Mouse (Mus musculus): ENCODE results near the gene Tnxb.

Gene Tnxb

DNA sequence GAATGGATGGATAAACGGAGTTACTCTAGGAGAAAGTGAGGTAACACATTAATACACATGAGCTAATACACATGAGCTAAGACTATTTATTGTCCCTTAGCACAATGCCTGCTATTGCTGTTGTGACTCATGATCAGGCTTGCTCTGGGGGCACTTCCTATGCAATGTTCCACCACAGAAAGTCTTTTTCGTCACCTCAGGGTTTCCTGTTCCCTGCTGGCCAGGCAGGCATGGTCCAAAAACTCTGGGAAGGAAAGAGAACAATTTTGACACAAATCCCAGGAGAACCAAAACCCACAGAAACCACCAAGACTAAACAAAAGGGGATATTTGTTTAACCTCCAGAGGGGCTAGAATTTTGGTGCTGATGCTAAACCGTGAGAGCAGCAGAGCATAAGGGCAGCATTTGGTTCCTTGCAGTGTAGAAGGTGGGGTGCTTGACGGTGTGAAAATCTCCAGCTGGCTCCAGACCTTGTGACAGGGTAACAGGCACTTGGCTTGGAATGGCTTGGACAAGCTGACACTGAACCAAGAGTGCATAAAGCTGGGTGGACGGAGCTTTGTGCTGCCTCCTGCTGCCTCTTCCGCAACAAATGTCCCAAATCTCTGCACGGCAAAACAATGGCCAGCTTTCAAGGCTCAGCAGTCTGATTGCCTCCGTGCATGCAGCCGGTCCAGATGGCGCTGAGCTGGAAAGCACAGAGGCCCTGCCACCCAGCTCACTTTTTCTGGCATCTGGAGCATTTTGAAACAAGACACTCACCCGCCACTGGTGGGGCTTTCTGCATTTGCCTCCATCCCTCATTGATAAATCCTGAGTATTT is 29.3 kb upstream of the Tnxb start:
- in situ Hi-C loops (cut with MboI, MseI) = loop anchor here (25.0 kb wide), 1 partner anchor 471 kb away; the partner anchor contains the start of genes Csnk2b, Gpank1, Ly6g5b and Ly6g5c

DNA sequence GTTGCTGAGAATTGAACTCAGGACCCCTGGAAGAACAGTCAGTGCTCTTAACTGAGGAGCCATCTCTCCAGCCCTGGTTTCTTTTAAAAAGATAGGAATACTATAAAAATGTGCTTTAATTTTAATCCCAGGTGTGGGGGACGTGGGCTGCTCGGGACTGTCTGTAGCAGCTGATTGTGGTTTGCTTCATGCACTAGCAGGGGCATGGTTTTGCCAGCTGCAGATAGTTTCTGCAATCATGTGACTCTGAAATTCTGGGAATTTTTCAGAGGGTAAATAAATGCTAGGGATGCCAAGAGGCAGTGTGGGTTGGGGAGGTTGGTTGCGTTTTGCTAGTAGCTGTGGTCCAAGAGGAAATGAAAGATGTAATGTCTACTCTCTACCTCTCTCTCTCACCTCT is 28.4 kb upstream of the Tnxb start:
- in situ Hi-C loops (cut with MboI, MseI) = loop anchor here (25.0 kb wide), 1 partner anchor 470 kb away; the partner anchor contains the start of genes Csnk2b, Gpank1, Ly6g5b and Ly6g5c

DNA sequence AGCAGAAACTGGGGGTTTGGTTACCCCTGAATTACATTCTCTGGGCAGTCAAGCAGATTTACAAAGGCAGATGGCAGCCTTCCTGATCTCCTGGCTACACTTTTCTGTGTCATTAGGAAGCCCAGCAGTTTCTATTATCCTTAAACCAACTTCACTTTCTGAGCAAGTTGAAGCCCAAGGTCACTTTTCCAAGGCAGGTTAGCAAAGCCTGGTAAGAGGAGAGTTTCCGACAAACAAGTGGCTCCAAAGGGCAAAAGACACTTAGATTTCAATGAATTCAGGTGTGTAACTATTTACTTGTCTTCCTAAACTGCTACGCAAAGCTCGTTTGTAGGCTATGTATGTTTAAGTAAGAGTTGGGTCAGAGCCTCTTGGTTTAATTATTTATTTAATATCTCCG is 27.0 kb upstream of the Tnxb start:
- in situ Hi-C loops (cut with MboI, MseI) = loop anchor here (25.0 kb wide), 1 partner anchor 469 kb away; the partner anchor contains the start of genes Csnk2b, Gpank1, Ly6g5b and Ly6g5c

DNA sequence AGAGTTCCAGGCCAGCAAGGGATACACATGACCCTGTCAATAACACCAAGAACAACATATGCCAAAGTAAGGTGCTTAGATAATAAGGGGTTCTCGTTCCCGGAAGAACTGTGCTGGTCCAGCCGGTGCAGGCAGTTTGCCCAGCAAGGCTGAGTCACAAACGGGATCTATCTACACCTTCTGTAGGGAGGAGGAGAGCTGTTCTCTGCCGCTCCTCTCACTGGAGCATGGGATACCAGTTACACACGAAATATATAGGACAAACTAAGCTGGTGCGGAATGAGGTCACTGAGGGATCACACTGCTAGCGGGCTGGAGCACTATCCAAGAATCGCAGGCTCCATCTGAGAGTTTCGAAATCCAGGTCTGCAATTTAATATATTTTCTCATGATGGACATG is 26.4 kb upstream of the Tnxb start:
- in situ Hi-C loops (cut with MboI, MseI) = loop anchor here (25.0 kb wide), 1 partner anchor 468 kb away; the partner anchor contains the start of genes Csnk2b, Gpank1, Ly6g5b and Ly6g5c

DNA sequence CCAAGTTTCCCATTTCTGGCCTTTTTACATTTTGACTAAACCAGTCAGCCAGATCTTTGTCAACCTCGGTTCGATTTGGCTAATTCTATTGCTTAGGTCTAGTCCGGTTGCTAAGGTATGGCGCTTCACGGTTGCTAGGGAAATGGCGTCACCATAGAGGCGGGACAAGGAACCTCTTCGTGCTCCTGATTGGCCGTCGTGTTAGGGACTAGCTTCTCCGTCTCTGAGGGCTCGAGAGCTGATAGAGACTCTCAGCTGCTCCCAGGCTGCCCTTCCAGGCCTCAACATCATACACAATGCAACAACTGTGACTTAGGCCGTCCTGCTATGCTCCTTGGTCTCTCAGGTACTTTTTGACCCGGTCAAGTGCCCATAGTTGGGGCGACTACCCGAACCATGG is 25.7 kb upstream of the Tnxb start, which contains the start of gene Fkbpl:
Fkbpl (plus strand) TSS at position 157 of the 400 bp plus-strand sequence.
- in situ Hi-C loops (cut with MboI, MseI) = loop anchor here (25.0 kb wide), 1 partner anchor 468 kb away; the partner anchor contains the start of genes Csnk2b, Gpank1, Ly6g5b and Ly6g5c

DNA sequence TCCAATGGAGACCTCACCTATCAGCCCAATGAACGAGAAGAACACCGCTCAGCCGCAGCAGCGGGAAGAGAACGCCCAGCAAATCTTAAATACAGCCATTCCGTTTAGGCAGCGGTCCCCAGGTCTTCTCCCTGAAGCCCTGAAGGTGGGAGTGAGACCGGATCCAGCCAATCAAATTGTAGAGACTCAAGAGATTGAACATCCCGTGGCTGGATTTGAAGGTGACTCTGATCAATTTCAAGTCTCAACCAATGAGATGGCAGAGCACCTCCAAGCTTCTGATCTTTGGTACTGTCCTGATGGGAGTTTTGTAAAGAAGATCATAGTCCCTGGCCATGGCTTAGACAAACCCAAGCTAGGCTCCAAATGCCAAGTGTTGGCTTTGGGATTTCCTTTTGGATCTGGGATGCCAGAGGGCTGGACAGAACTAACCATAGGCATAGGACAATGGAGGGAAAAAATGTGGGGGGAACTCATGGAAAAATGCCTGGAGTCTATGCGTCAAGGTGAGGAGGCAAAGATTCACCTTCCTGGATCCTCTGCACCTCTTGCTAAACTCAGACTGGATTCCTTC is 25.0 kb upstream of the Tnxb start:
- in situ Hi-C loops (cut with MboI, MseI) = loop anchor here (25.0 kb wide), 1 partner anchor 467 kb away; the partner anchor contains the start of genes Csnk2b, Gpank1, Ly6g5b and Ly6g5c

DNA sequence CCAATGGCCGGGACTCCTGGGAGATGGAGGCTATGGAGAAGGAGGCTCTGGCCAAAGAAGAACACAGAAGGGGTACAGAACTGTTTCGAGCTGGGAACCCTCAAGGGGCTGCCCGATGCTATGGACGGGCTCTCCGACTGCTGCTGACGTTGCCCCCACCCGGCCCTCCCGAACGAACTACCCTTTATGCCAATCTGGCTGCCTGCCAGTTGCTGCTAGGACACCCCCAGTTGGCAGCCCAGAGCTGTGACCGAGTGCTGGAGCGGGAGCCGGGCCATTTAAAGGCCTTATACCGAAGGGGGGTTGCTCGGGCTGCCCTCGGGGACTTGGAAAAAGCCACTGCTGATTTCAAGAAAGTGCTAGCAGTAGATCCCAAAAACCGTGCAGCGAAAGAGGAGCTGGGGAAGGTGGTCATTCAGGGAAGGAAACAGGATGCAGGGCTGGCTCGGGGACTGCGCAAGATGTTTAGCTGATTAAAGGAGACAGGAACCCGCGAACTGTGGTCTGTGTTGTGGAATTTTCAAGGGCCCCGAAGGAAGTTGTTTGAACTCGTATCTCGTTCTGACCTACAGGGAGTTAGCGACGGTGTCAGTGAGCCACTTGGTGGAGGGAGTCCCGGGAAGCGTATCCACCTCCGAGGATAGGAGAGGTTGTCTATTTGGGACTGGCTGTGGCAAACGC is 24.4 kb upstream of the Tnxb start:
- in situ Hi-C loops (cut with MboI, MseI) = loop anchor here (25.0 kb wide), 1 partner anchor 466 kb away; the partner anchor contains the start of genes Csnk2b, Gpank1, Ly6g5b and Ly6g5c

DNA sequence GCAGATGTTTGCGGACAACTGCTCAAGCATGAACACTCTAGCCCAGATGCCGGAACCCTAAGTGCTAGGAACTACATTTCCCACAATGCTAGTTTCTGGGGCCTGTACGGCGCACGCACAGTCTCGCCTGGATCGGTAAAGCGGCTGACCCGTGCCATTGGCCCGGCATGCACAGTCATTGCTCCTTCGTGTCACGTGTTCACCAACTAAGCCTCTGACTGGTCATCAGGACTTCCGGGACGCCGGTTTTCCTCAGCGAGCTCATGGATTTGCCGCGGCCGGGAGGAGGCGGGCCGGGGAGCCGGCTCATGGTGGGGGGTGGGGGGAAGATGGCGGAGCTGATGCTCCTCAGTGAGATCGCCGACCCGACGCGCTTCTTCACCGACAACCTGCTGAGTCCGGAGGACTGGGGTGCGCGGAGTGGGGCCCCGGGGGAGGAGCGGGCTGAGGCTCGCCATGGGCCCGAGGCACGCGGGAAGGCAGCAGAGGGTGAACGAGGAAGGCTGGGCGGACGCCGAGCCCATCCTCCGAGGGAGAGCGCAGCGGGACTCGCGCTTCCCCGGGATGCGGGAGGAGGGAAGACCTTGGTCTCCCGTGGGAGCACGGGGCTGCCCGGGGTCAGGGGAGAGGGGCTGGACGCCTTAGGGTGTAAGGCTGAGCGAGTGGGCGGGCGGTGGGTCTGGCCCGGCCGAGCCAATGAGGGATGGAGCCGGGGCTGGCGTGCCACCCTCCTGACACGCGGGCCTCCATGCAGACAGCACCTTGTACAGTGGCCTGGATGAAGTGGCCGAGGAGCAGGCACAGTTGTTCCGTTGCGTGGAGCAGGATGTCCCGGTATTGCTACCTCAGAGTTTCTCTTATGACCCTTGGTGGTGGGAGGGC is 23.2 kb upstream of the Tnxb start, which contains the start of gene Atf6b:
Atf6b (plus strand) TSS at position 241 of the 882 bp plus-strand sequence.
- in situ Hi-C loops (cut with MboI, MseI) = loop anchor here (25.0 kb wide), 1 partner anchor 465 kb away; the partner anchor contains the start of genes Csnk2b, Gpank1, Ly6g5b and Ly6g5c

DNA sequence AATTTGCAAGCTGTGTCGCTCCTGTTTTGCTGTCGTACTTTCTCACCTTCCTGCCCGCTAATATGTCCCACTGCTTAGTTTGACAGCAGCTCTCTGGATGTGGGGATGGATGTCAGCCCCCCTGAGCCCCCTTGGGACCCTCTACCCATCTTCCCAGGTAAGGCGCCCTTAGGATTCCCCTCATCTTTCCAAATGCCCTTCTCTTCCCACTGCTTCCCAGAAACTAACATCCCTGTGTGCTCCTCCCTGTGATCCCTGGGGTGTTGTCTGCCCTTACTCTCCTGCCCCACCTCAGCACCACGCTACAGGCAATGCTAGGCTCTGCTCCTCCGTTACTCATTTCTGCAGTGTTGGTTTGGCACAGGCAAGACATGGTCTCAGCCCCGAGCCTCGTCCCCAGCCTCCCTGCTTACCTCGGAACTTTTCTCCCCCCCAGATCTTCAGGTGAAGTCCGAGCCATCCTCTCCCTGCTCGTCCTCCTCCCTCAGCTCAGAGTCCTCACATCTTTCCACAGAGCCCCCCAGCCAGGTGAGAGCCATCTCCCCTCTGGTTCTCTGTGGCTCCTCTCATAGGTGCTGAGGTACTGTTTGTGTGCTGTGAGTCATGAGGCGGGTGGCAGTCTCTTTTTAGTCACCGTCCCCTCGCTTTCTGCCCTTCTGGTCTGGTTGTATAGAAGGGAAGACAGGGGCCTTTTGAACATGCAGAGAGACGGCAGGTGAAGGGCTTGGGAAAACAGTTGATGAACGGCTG is 22.0 kb upstream of the Tnxb start:
- in situ Hi-C loops (cut with MboI, MseI) = loop anchor here (25.0 kb wide), 1 partner anchor 464 kb away; the partner anchor contains the start of genes Csnk2b, Gpank1, Ly6g5b and Ly6g5c

DNA sequence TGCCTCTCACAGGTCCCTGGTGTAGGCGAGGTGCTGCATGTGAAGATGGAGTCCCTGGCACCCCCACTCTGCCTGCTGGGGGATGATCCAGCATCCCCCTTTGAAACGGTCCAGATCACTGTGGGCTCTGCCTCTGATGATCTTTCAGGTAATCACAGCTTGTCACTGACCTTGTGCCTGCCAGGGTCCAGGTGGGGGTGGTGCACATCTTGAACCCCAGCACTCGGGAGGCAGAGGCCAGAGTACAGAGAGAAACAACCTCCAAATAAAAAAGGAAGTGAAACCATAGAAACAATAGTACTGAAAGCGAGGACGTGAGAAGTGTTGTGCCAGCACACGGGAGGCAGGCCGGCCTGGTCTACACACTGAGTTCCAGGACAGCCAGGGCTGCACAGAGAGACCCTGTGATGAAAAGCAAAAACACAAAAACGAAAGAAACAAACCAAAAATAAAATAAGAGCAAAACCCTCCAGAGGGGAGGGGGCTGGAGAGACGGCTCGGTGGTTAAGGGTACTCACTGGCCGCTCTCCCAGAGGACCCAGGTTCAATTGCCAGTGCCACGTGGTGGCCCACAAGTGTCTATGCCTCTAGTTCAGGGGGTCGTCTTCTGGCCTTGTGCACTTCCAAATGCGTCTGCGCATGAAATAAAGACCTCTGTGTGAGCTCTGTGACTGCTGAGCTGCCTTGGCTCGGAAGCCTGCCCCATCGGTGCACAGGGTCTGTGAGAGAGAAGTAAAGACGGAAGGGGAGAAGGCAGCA is 21.1 kb upstream of the Tnxb start:
- in situ Hi-C loops (cut with MboI, MseI) = loop anchor here (25.0 kb wide), 1 partner anchor 463 kb away; the partner anchor contains the start of genes Csnk2b, Gpank1, Ly6g5b and Ly6g5c

DNA sequence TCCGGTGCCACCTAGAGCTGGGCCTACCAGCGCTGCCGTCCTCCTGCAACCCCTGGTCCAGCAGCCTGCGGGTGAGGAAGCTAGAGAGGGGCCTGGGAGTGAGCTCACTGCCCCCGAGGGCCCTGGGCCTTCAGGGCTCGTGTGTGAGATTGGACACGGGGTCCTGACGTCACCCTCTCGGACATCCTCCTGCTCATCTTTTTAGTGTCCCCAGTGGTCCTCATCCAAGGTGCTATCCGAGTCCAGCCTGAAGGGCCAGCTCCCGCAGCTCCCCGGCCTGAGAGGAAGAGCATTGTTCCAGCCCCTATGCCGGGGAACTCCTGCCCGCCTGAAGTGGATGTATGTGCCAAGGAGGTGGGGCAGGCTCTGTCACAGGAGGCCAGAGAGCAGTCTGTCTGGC is 19.6 kb upstream of the Tnxb start:
- in situ Hi-C loops (cut with MboI, MseI) = no loop called here

DNA sequence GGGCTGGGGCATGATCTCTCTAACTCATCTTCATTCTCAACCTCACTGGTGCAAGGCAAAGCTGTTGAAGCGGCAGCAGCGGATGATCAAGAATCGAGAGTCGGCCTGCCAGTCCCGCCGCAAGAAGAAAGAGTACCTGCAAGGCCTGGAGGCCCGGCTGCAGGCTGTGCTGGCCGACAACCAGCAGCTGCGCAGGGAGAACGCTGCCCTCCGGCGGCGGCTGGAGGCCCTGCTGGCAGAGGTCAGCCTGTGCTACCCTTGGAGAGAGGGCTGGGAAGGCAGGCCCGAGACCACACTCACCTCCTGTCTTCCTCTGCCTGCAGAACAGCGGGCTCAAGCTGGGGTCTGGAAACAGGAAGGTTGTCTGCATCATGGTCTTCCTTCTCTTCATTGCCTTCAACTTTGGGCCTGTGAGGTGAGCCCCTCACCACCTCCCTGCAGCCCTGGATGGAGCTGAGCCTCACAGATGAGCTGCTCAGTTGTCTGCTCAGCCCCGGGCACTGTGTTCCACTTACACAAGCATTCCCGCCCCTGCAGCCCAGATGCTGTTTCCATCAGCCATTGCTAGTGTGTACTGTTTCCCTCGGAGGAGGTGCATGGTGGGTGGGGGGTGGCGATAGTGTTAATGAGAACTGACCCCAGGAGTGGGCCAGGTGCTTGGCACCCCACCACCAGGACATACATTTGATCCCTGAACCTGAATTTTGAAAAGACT is 18.7 kb upstream of the Tnxb start:
- in situ Hi-C loops (cut with MboI, MseI) = no loop called here

DNA sequence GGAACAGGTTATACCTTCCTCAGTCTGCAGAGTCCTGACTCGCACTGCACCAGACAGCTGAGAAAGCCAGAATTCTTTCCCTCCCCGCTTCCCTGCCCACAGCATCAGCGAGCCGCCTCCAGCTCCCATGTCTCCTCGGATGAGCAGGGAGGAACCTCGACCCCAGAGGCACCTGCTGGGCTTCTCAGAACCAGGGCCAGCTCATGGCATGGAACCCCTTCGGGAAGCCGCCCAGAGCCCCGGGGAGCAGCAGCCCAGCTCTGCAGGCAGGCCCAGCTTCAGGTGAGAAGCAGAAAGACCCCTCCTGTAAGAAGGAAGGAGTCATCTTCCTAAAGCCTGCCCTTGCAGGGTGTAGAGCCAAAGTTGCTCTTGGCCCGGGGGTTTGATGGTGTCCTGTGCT is 17.8 kb upstream of the Tnxb start:
- in situ Hi-C loops (cut with MboI, MseI) = no loop called here

DNA sequence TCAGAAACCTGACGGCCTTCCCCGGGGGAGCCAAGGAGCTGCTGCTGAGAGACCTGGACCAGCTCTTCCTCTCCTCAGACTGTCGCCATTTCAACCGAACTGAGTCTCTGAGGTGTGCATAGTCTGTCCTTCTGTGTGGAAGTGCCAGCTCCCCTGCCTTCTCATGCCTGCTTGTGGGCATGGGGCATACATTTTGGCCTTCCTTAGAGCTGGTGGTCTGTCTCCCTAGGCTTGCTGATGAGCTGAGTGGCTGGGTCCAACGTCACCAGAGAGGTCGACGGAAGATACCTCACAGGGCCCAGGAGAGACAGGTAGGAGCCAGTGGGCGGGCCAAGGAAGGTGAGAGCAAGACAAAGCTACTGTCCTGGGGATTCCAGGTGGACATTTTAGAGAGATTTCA is 17.4 kb upstream of the Tnxb start:
- in situ Hi-C loops (cut with MboI, MseI) = no loop called here

DNA sequence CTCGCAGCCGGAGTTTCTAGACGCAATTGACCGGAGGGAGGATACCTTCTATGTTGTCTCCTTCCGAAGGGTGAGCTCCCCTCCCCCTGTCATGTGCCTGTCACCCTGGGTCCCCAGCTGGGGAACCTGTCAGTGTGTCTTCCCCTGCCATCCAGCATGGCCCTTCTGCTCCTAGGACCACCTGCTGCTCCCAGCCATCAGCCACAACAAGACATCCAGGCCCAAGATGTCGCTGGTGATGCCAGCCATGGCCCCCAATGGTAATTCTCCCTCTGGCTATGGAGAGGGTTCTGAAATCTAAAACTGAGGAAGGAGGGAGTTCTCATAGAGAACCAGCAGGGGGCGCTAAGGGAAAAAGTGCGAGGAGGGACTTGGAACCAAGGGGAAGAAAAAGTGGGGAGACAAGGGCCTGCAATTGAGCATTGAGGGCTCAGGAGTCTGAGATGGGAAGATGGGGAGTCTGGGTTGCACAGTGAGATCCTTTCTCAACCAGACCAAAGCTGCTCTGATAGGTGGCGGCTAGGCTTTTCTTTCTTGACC is 16.5 kb upstream of the Tnxb start:
- in situ Hi-C loops (cut with MboI, MseI) = no loop called here

DNA sequence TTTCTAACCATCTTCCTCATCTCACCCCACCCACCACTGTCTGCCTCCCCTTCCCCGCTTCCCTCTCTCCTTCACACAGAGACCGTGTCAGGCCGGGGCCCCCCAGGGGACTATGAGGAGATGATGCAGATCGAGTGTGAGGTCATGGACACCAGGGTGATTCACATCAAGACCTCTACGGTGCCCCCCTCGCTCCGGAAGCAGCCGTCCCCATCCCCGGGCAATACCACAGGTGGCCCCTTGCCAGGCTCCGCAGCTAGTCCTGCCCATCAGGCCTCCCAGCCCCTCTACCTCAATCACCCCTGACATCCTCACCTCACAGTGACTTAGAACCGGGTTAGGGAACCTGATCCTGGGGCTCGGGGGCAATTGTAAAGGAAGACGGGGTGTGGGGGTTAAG is 15.9 kb upstream of the Tnxb start:
- in situ Hi-C loops (cut with MboI, MseI) = no loop called here

DNA sequence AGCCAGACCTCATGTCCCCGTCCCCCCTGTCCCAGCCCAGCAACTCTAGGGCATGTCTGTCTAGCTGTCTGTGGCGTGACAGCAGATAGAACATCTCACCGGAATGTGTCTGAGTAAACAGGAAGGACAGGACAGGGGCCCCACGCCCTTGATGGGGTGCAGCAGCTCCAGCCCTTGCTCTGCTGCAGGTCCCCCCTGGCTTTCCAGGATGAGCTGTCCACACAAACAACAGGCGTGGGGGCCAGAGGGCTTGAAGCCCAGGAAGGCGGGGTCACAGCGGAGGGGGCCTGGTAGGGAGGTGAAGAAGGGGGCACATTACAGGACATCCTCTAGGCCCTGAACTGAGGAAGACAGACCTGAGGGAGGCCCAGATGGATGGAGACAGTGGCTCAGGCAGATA is 15.2 kb upstream of the Tnxb start:
- in situ Hi-C loops (cut with MboI, MseI) = no loop called here

DNA sequence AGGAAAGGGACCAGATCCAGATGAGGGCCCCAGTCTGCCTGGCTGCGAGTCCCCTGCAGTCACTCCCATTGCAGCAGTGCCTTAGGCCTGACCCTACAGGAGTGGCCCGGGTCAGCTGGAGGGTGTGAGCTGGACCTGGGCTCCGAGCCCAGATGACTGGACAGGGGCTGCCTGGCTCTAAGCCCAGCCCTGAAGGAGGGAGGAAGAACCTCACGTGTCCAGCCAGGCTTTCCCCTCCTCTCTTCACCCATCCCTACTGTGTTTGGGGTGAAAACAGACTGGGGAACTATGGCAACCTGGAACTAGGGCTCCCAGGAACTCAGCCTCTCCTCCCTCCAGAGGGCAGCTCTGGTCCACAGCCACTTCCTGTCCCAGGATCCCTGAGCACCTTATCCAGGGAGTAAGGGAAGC is 14.7 kb upstream of the Tnxb start:
- in situ Hi-C loops (cut with MboI, MseI) = no loop called here

Measured in T-helper 1 cell (primary cell).